Mouse (Mus musculus) CH12.LX (cell line): Measurements from ENCODE around the gene Efs.

ENCODE experiments used
- BHLHE40 ChIP-seq: IDR thresholded peaks from 2 replicates; pipeline ENCODE4 v1.6.1; 2011; ENCODE audit warnings: mild to moderate bottlenecking, low read depth, low read length, improper control_type of control experiment
- CHD2 ChIP-seq: IDR thresholded peaks from 2 replicates; pipeline ENCODE4 v1.6.1; 2011; ENCODE audit warnings: low read length, improper control_type of control experiment
- CTCF ChIP-seq, 2 experiments: IDR thresholded peaks in 1 of 2; conservative IDR thresholded peaks in 1 of 2; 2 replicates each; pipeline ENCODE4 v1.5.1; 2011 to 2012; ENCODE audit warnings: low read depth in 2 of 2, low read length in 2 of 2, improper control_type of control experiment in 1 of 2, inconsistent platforms in 1 of 2, mild to moderate bottlenecking in 1 of 2, moderate library complexity in 1 of 2
- ELF1 ChIP-seq: IDR thresholded peaks from 2 replicates; pipeline ENCODE4 v1.6.1; 2014; ENCODE audit warnings: low read depth, mild to moderate bottlenecking, inconsistent platforms, low read length, improper control_type of control experiment
- EP300 ChIP-seq: IDR thresholded peaks from 2 replicates; pipeline ENCODE4 v1.6.1; 2011; ENCODE audit warnings: low read length, improper control_type of control experiment
- MAX ChIP-seq: IDR thresholded peaks from 2 replicates; pipeline ENCODE4 v1.6.1; 2011; ENCODE audit warnings: low read length, improper control_type of control experiment
- MYC ChIP-seq: IDR thresholded peaks from 2 replicates; pipeline ENCODE4 v1.6.1; 2011; ENCODE audit warnings: low read depth, mild to moderate bottlenecking, improper control_type of control experiment, low read length
- POLR2A ChIP-seq: IDR thresholded peaks from 2 replicates; pipeline ENCODE4 v1.6.1; 2011; ENCODE audit warnings: low read depth, mild to moderate bottlenecking, improper control_type of control experiment, low read length
- UBTF ChIP-seq: IDR thresholded peaks from 2 replicates; pipeline ENCODE4 v1.6.1; 2012; ENCODE audit warnings: low read depth, mild to moderate bottlenecking, inconsistent platforms, low read length, improper control_type of control experiment, moderate library complexity
- ZC3H11A ChIP-seq: IDR thresholded peaks from 2 replicates; pipeline ENCODE4 v1.6.1; 2012; ENCODE audit warnings: low read depth, mild to moderate bottlenecking, inconsistent platforms, low read length, improper control_type of control experiment

GRCm38 (mm10) chr14:54920076-54920685, 5.7 kb downstream of the Efs start:
- TF ChIP-seq ELF1: no peak
- TF ChIP-seq BHLHE40: no peak
- TF ChIP-seq POLR2A: no peak
- no peak for TF ChIP-seq MAX
- no peak for TF ChIP-seq CTCF (conservative IDR thresholded peaks at IDR 0.05 in 1 of 2, IDR thresholded peaks at IDR 0.05 in 1 of 2; ENCODE audit: low read depth in 2 of 2, low read length in 2 of 2)
- TF ChIP-seq MYC: no peak
- TF ChIP-seq EP300: no peak
- no peak for TF ChIP-seq UBTF
- no peak for TF ChIP-seq CHD2
- TF ChIP-seq ZC3H11A: no peak
